23 mouse cellular contexts compared by ENCODE assay signal in genomic region chr6:104687980-104688379, GRCm38 (mm10).
A peak's percentile ranks its signal among the peaks of the same experiment; 100 is the strongest.
DNase-seq lines count a peak whose midpoint lies in the region; TF ChIP-seq lines count a peak whose summit lies in the region.
"Had no signal": no experiment of that assay in that cellular context is flagged by ENCODE, and none has a peak within 500 bp of the region (broad histone marks: within the 10 kb centered on the region; RNA-seq: fewer than 3 reads in every experiment).

No protein-coding gene starts in this region.

- H3K27ac ChIP-seq in heart, adult 2 months = no peak overlapping the region
- H3K27ac ChIP-seq: embryonic facial prominence, embryonic 12.5 days; forebrain, embryonic 12.5 days; kidney, embryonic 15.5 days; limb, embryonic 13.5 days; liver, embryonic 12.5 days; midbrain, embryonic 12.5 days; neural tube, embryonic 12.5 days; stomach, embryonic 15.5 days had no signal

- H3K4me3 ChIP-seq in heart, adult 2 months = no peak overlapping the region
- H3K4me3 ChIP-seq: embryonic facial prominence, embryonic 12.5 days; forebrain, embryonic 12.5 days; heart, embryonic 12.5 days; kidney, embryonic 15.5 days; limb, embryonic 13.5 days; liver, embryonic 12.5 days; midbrain, embryonic 12.5 days; neural tube, embryonic 12.5 days; stomach, embryonic 15.5 days had no signal

- no peaks in the 10 kb centered on the region for H3K79me2 ChIP-seq in heart, adult 2 months (replicated peaks; ENCODE audit: control insufficient read depth, insufficient read depth, low read length)

- no peaks in the 10 kb centered on the region for H3K27me3 ChIP-seq in heart, adult 2 months (ENCODE audit: control insufficient read depth, insufficient read depth, low read length)
- H3K27me3 ChIP-seq: embryonic facial prominence, embryonic 12.5 days; forebrain, embryonic 12.5 days; heart, embryonic 12.5 days; kidney, embryonic 15.5 days; limb, embryonic 13.5 days; liver, embryonic 12.5 days; midbrain, embryonic 12.5 days; neural tube, embryonic 12.5 days; stomach, embryonic 15.5 days had no signal

- intact Hi-C loops in left cerebral cortex, postnatal 4 days (cut with DNase I) = no loop called here
- intact Hi-C loops in heart, adult 2 months (cut with DNase I) = no loop called here

- no peaks in the 10 kb centered on the region for H3K4me1 ChIP-seq in heart, adult 2 months (ENCODE audit: control insufficient read depth, insufficient read depth, low read length)
- H3K4me1 ChIP-seq: embryonic facial prominence, embryonic 12.5 days; forebrain, embryonic 12.5 days; heart, embryonic 12.5 days; kidney, embryonic 15.5 days; liver, embryonic 12.5 days; midbrain, embryonic 12.5 days; neural tube, embryonic 12.5 days; stomach, embryonic 15.5 days had no signal

- peak; percentile 21 for DNase-seq in left cerebral cortex, postnatal 4 days
- DNase-seq in left cerebral cortex, adult 11 months (ENCODE audit: low spot score) = no peak
- DNase-seq in cerebellum, adult 11-12 months = peak; percentile 34
- peak; percentile 23 for DNase-seq in cerebellum, adult 8-10 months
- DNase-seq in cerebellum, postnatal 36 days = peak; percentile 9 to 43
- DNase-seq in spleen, postnatal 10 days (ENCODE audit: low spot score in 2 of 2) = no peak
- no peak for DNase-seq in heart, adult 2 months
- DNase-seq: adrenal gland, adult 8-10 months; heart, postnatal 10 days; kidney, postnatal 36 days; layer of hippocampus, postnatal 36 days; lung, adult 18-20 months; lung, postnatal 10 days; thymus, postnatal 25 days had no signal

- TF ChIP-seq CTCF in heart, adult 2 months (IDR thresholded peaks at IDR 0.05) = no peak

- H3K36me3 ChIP-seq in heart, adult 2 months (ENCODE audit: control insufficient read depth, insufficient read depth, low read length) = no peaks in the 10 kb centered on the region
- H3K36me3 ChIP-seq: embryonic facial prominence, embryonic 12.5 days; forebrain, embryonic 12.5 days; heart, embryonic 12.5 days; kidney, embryonic 15.5 days; limb, embryonic 13.5 days; liver, embryonic 12.5 days; midbrain, embryonic 12.5 days; neural tube, embryonic 12.5 days; stomach, embryonic 15.5 days had no signal

- WGBS in heart, adult 2 months = 68% methylated on average over 3 of the region's 3 CpGs

- H3K9ac ChIP-seq in heart, adult 2 months (ENCODE audit: low read depth, low read length) = no peak overlapping the region
- H3K9ac ChIP-seq: embryonic facial prominence, embryonic 12.5 days; forebrain, embryonic 12.5 days; heart, embryonic 12.5 days; kidney, embryonic 15.5 days; limb, embryonic 13.5 days; liver, embryonic 12.5 days; midbrain, embryonic 12.5 days; neural tube, embryonic 12.5 days; stomach, embryonic 15.5 days had no signal

- no peak for TF ChIP-seq POLR2A in heart, adult 2 months (IDR thresholded peaks at IDR 0.05; ENCODE audit: insufficient read depth, low read depth, low read length)

- no peak for TF ChIP-seq EP300 in heart, adult 2 months (IDR thresholded peaks at IDR 0.05; ENCODE audit: insufficient read depth, low read depth, low read length)

Comparison
In these comparisons a context has a peak if more than half of its experiments do, and no peak if none do; other contexts are left out.
1. DNase-seq: peak in left cerebral cortex, postnatal 4 days (single experiment), cerebellum, adult 11-12 months (single experiment), cerebellum, adult 8-10 months (single experiment) and cerebellum, postnatal 36 days (2 of 2); none in left cerebral cortex, adult 11 months (single experiment), spleen, postnatal 10 days (0 of 2) and heart, adult 2 months (0 of 2).